Mouse (Mus musculus) lung, postnatal 25 days (tissue): ENCODE measurements around the gene Srf.
A peak's percentile ranks its signal among the peaks of the same experiment; 100 is the strongest.

Experiments used
- DNase-seq: peaks from one replicate; pipeline ENCODE4 v3.0.0; 2022; ENCODE audit warnings: low spot score

Gene Srf

DNA sequence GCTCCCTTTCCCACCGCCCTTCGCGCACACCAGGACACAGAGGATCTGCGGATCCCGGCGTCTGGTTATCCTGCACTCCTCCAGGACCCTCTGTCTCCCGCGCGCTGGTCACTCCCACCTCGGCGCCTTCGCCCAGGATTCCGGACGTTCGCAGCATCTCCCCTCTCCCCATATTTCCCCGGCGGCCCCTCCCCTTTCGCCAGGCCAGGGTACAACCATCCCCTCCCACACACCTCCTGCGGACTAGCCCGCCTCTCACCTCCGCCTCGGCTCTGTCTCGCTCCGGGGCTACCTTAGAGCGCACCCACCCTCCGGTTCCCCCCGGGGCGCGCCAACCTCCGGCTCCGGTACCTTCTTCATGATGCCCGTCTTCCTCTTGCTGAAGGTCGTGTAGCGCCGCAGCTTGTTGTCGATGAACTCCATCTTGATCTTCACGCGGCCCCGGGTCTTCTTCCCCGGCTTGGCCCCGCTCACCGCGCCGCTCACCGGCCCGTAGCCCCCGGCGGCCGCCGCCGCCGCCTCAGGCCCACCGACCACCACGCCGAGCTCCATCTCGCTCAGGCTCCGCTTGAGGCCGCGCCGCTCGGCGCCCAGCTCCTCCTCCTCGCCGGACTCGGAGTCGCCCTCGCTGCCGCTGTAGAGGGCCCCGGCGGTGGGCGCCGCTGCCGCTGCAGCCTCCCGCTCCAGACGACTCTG, 850 bp downstream of the Srf start:
- DNase-seq = peak; percentile 18

DNA sequence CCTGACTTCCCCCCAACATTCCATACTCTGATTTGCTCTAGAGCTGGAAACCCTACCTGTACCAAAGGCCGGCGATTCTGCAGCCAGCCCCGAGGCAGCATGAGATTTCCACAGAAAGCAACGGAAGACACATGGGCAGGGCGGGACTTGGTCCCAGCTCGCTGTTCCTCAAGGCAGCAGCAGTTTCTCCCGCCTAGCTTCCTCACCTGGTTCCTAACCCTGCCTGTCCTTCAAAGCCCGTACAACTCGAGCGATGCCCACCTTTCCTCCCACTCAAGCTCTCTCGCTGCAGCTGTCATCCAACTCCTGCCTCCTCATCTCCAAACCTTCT, 1.4 kb downstream of the Srf start:
- DNase-seq = peak; percentile 22

DNA sequence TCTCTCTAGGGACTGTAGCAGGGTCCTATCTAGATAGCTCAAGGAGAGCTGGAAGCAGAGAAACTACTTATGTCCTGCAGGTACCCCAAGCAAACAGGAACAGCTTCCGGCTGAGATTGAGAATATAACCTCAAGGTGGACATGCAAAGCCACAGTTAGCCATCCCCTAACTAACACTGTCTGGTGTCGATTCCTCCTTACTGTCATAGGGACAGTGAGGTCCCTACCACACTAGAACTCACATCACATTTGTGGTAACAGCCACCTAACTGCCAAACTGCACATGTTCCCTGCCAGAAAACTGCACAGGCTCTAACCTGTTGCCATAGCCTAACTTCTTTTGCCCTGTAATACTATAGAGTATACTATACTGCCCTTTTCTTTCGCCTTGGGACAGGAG, 2.0 kb downstream of the Srf start:
- DNase-seq = no peak

DNA sequence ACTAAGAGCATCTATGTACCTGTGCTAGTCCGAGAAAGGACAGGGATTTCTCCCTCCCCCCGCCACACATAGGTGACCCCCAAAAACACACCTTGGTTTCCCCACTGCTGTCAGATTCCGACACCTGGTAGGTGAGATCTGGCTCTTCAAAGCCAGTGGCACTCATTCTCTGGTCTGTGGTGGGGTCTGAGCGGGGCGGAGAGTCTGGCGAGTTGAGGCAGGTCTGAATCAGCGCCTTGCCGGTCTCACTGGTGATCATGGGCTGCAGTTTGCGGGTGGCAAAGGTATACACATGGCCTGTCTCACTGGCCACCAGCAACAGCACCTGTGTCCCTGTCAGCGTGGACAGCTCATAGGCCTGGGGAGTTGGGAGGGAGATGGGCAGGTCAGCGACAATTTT, 2.5 kb downstream of the Srf start:
- no peak for DNase-seq

DNA sequence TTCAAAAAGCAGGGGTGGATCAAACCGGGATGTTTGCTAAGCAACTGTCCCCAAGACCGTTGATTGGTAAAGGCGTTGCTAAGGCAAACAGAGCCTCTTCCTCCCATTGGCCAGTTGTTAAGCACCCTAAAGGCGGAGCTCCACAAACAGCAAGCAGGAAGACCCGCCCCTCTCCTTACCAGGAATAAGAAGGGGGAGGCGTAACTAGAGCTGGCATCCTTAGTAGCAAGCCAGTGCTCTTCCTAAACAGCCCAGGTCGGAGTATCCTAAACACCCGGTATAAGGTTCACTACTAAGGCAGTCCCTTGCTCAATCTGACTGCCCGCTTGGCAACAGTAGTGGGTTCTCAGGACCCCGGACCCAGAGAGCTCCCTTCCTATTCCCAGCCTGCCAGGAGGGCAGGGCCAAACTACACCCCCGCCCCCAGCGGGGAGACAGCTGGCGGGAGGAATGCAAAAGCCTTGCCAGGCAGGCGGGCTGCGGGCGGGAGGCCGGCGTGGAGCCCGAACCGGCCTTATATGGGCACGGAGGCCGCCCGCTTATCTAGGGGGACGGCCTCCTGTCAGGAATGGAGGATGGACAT, 3.0 kb downstream of the Srf start:
- DNase-seq = peak; percentile 96

DNA sequence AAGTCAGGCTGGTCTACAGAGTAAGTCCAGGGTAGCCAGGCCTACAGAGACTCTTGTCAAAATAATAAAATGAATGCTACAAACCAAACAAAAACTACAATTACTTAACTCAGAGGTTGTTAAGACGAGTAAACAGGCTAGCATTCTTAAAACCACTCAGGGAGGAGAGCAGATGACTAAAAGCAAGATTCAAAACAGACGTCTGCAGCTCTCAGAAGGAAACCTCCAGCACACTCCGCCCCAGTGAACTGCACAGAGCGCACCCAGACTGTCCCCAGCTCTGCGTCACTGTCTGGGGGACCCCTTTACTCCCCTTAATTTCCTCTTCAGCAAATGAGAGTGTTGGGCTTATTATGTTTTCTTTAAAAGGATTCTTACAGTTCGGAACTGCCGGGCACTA, 3.8 kb downstream of the Srf start:
- DNase-seq = no peak

DNA sequence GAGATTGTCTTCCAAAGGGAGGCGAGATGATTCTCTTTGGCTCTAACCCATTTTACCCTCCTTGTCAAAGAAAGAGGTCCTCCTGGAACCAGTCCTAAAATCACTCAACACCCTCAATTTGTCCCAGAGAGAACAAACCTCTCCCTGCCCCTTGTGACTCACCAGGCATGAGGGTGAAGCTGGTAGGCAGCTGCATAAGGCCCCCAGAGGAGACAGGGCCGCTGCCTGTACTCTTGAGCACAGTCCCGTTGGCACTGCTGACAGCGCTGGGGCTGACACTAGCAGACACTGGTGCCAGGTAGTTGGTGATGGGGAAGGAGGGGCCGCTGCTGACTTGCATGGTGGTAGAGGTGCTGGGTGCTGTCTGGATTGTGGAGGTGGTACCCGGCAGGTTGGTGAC, 4.6 kb downstream of the Srf start:
- DNase-seq = no peak

DNA sequence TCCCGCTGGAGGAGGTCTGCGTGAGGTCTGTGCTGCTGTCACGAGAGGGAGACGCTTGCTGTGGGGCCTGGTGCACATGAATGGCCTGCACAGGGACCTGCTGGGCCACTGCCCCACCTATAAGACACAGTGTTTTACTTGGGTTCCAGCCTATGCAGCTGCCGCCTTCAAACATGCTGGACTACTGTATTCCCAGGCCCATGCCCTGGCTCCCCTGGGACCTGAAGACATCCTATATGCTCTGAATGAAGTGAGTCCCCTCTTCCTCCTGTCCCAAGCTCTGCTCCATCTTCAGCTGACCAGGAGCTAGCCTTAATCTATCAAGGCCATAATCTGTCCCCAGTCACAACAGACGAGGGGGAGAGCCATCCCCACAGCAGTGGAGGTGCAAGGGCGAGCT, 5.1 kb downstream of the Srf start:
- no peak for DNase-seq

DNA sequence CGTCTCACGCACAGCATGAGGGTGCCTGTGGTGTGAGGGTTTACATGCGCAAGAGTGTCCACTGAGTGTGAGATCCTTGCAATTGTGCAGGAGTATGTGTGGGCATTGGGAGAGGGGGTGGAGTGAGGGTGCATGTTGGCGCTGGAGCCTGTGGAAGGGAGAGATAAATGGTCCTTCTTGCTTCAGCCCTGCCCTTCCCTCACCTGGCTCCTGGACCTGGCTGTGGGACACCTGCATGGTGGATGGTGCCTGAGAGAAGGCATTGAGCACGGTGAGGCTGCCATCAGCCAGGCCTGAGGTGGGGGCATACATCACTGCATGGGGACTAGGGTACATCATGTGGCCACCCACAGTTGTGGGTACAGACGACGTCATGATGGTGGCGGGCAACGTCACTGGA, 6.3 kb downstream of the Srf start:
- DNase-seq = no peak

DNA sequence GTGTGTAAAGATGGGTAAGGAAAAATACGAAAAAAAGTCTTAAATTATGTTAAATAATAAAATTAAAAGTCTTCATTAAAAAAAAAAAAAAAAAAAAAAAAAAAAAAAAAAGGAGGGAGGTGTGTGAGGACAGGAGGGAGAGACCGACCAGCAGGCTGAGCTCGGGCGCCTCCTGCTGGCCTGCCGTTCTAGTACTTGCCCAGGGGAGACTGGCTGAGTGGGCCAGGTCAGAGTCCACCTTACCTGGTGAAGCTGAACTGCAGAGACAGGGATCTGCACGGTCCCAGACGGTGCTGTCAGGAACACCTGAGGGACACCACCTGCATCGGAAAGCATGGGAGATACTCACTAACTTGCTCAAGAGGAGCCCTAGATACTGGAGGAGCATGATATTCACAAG, 6.8 kb downstream of the Srf start:
- DNase-seq = peak; percentile 39

DNA sequence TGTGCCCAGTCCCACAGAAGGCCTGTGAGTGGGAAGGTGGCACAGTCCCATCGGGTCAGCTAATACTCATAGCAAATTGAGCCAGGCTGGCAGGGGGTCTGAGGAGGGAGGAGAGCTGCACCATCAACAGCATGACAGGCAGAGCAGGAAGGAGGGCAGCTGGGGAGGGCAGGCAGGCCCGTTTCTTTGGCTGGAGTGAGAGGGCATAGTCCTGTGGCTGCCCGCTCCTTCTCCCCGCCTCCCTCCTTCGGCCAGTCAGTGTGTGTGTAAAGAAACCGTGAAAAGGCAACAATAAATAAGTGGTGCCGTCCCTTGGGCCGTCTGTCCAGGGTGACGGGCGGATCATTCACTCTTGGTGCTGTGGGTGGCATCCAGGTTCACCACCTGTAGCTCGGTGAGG, 7.2 kb downstream of the Srf start:
- no peak for DNase-seq

DNA sequence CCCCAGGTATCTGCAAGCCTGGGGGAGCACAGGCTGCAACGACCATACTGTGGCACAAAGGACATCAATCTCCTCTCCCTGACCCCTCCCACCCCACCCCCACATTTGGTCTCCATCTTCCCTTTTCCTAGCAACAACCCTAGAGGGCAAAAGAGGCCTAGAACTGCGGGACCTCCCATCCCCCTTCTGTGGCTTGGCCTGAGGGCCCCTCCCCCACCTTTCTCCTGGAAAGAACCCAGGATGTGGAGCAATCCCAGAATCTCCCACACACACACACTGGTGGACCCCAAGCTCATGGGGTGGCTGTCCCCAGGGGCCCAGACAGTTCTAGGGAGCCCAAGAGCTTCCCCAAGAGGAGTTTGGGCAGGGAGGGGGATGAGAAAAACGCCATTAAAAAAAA, 8.1 kb downstream of the Srf start:
- DNase-seq = no peak

DNA sequence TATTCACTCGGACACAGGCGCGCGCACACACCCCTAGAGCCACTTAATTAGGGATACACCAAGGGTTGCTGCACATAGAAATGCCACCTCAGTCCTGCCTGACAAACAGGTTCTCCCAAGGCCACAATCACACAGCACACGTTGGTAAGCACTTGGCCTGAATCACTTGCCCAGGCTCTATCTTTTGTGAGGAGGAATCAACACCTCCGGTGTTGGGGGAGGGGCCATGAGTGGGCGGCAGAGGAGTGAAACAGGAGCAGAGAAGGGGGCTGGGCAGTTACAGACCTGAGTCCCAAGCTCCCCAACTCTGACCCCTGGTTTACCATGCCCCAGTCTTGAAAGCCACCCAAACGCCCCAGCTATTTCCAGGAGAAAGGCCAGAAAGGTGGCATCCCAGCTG, 9.0 kb downstream of the Srf start:
- no peak for DNase-seq

DNA sequence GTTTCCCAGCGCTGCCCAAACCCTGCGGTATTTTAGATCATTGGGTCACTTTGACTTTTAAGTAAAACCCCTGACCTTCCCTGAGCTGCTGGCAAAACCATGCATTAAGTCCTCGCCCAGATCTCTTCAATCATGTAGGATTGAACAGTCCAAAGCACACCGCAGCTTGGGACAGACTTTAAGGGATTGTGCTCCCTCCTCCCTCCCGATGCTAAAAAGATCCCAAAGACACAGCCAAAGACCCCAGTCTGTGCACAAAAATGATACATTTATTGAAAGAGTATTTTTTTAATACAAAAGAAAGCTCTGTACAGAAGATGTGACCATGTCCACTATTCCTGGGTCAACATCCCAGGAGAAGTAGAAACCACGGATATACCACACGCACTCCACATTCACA, 9.4 kb downstream of the Srf start:
- DNase-seq = no peak

DNA sequence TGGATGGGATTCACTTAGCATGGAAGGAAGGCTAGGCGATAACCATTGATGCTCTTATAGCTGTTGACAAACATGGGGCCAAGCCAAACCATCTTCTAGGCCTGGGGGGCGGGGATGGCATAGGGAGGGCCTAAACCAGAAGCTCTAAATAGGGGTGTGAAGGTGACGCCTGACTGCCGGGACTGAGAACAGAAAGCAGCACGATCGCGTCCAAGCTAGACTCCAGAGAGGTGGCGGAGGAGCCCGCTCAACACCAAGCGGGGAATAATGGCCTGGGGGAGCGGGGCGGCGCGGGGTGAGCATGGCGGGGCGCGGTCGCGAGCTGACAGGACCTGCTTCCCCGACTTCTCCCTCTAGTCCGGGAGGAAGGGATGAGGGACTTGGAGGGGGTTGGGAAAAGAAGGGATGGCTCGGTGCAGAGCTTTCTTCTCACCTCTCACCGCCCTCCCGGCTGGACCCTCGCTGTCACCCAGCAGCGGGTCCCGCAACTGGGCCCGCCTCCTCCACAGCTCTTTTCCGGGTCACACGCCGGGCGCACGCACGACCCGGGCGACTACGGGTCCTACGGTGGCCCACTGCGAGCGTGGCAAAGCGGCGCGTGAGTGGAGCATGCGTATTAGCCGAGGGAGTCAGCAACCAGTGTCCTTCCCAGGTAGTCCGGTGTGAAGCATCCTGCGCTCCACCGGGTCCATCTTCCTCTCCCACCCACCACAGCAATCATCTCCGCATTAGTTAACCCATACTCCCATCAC, 10.0 kb downstream of the Srf start, which contains the start of gene Cul9:
Cul9 (minus strand) TSS at position 576 of the 752 bp plus-strand sequence.
- DNase-seq = peak; percentile 64

DNA sequence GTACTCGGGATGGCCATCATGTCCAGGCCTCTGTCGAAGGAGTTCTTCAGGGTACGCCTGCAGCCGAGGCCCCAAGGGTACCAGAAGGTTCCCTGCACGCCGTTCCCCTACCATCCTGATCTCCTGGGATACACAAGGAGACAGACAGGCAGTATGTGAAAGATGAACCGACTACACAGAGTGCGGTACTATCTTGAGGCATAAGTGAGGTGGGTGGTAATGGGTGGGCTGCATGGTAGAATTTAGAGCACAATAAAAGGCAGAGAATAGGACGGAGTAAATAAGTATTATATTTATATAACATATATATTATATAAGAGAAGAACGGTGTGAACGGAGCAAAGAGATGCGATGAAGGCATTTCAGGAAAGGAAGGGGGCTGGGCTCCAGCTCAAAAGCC, 12.3 kb downstream of the Srf start:
- no peak for DNase-seq

DNA sequence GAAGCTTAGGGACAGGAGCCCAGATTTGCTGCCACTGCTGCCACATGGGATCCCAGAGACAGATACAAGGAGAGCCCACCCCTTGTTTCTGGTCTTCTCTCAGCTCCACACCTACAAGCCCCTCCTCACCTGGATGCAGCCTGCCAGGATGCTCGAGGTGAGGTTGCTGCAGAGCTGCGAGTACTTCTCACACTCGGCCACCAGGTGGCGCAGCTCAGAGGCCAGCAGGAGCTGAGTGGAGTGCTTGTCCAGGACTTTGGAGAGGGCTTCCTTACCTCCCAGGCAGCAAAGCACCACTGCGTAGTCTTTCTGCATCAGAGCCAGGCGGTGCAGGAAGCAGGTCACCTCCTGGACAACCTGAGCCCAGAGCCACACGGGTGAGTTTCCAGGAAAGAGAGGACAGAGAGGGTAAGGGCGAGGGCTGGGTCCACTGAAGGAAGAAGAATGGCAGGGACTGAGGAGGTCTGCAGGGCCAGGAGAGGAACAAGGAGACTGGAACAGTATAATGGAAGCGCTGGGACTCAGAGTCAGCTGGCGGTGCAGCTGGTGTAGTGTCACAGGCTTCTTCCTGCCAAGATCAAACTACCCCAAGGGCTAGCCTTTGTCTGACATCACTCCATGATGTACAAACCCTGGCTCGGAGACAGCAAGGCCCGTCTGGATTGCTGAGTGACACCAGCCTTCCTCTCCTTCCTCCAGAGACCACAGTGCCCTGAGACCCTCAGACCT, 30.2 kb downstream of the Srf start:
- DNase-seq = peak; percentile 66

DNA sequence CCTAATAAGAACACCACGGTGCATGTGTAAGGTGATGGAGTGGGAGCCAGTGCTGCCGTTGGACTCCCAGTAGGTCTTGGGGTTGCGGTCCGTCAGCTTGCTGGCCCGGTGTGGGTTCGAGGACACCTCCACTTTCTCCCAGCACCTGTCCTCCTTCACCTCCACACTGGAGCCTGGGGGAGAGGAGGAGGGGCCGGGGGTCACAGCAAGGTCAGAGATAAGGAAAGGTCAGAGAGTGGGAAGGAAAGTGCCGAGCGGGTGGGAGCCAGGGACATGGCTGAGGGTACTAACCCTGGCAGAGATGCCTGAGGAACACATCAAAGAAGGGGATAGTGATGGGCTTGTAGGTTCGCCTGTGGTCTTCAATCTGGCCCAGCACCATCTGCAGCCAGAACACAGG, 30.9 kb downstream of the Srf start:
- DNase-seq = no peak

DNA sequence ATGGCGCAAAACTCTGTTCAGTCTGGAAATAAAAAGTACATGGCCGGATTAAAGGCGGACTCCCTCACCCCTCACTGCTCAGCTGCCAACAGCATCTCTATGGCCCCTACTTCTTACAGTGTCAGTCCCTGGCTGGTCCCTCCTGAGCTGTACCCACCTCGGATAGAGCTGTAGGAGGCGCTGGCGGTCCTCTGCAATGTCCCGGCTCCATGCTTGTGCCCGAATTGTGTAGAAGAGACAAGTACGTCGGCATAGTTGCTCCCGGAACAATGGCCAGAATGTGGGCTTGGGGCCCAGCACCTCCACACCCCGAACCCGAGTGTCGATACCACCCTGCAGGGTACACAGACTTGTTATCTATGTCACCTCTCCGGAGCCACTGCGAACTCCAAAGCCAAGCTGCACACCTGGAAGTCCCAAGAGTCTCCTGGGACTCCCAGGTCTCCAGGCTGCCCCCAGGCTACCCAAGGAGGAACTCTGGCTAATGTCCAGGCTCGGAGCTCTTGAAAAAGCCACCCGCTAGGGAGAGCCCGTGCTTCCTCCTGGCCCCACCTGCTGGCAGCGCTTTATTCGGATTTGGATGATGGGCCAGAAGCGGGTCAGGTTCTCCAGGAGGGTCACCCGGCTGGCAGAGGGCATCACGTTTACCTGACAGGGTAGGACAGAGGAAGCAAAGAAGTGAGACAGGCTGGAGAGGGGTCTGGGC, 33.9 kb downstream of the Srf start:
- no peak for DNase-seq

DNA sequence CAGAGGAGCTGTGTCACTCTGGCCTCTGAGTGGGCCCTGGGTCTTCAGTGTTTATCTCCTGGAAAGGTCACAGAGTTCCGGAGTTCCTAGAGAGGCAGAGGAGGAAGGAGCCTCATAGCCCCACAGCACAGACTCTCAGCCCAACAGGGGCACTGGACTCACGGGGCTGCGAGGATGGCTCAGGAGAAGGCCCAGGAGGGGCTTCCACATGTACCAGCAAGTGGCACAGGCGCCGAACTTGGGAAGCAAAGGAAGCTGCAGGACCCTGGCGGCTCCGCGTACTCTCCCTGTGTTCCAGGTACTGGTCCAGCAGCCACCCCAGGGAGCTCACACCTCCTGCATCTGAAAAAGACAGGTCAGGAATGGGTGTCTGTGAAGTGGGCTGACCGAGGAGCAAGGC, 34.8 kb downstream of the Srf start:
- DNase-seq = no peak

DNA sequence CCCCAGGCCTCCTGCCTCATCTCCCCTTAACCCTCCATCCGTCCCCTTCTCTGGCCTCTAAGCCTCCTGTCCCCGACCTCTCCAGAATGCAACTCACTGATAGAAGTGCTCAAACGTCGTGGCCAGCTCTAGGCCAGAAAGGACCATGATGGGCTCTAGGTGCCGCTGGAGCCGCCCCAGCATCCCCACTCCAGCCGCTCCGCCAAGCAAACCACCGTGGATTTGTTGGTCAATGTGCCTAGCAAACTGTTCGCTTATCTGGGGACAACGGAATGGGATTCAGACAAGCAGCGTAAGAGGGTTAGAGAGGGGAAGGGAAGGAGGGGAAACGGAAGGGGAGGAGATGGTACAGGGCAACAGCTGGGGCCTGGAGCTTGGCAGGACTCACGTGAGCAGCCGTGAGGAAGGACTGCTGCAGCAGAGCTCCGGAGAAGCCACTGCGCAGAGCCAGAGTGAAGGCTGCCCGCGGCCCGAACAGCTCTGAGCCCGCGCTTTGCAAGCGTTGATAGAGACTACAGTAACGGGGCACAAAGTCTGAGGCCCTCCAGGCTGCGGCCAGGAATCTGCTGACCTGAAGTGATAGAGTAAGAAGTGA, 35.5 kb downstream of the Srf start:
- DNase-seq = no peak

DNA sequence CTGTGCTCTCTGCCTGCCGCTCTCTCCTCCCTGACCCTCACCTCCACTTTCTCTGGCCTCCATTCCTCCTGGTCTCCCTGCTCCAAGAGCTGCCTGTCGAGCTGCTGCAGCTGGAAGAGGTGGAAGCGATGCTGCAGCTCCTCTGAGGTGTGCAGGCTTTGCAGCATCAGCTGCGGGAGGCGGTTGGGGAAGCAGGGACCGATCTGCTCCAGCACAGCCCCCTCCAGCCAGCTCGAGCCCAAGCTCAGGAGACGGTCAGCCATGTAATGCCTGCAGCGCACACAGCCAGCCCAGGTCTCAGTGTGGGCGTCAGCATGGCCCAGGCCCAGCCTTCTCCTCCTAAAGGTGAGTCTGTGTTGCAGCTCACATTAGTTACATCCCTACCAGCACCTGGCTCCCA, 36.0 kb downstream of the Srf start:
- no peak for DNase-seq
